In the genomic region with DNA sequence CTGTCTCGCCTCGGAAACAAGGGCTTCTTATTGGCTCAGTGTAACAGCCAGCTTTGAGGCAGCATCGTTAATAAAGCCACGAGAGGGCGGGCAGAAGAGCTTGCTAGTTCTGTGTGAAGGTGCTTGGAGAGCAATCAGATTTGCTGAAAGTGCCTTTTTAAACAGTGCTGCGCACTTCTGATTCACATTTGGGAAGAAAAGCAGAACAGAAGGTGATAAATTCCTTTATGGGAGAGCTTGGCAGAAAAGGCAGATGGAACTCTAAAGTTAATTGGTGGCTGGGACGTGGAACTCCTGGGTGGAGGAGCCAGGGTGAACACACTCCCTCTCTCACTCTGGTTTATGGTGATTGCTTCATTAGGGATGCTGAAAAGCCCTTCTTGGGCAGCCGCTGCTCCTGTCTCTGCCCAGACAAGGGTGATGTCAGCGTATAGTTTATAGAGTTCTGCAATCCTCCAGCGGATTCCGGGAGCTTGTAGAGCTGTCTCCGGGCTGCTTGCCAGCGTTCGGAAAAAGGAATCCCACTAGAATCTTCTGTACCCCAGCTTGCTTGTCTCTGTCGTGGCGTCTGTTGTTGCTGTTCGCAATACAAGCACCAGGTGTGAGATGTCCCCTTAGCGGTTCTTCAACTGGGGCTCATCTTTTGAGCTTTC, we compare ENCODE assay signal across 7 mouse cellular contexts.
A peak's percentile ranks its signal among the peaks of the same experiment; 100 is the strongest.
DNase-seq lines count a peak whose midpoint lies in the region; ATAC-seq and TF ChIP-seq lines count a peak whose summit lies in the region.

No protein-coding gene starts in this region.

- no peak overlapping the region for H3K27ac ChIP-seq in kidney, postnatal 0 days
- H3K27ac ChIP-seq in limb, embryonic 15.5 days = peak overlapping the region; percentile 51

- TF ChIP-seq CTCF in kidney, postnatal 0 days (IDR thresholded peaks at IDR 0.05; ENCODE audit: low read depth) = peak; percentile 24; the same call in 1 of the 2 replicates

- no peaks in the 10 kb centered on the region for H3K36me3 ChIP-seq in kidney, postnatal 0 days (ENCODE audit: insufficient read depth, low read length)
- no peaks in the 10 kb centered on the region for H3K36me3 ChIP-seq in limb, embryonic 15.5 days

- no peak overlapping the region for H3K4me3 ChIP-seq in kidney, postnatal 0 days (replicated peaks; ENCODE audit: low read depth, low read length)
- no peak overlapping the region for H3K4me3 ChIP-seq in limb, embryonic 15.5 days

- H3K4me1 ChIP-seq in kidney, postnatal 0 days (replicated peaks; ENCODE audit: insufficient read depth, low read length) = no peaks in the 10 kb centered on the region
- peaks cover 23% of the 10 kb centered on the region for H3K4me1 ChIP-seq in limb, embryonic 15.5 days

- no peaks in the 10 kb centered on the region; the same call in 1 of the 2 replicates for H3K27me3 ChIP-seq in kidney, postnatal 0 days (ENCODE audit: insufficient read depth, low read length)
- peaks cover 6% of the 10 kb centered on the region; the same call in 1 of the 2 replicates for H3K27me3 ChIP-seq in limb, embryonic 15.5 days

- WGBS in kidney, postnatal 0 days = 9% methylated on average over 18 of the region's 18 CpGs
- WGBS in limb, embryonic 15.5 days = 14% methylated on average over 18 of the region's 18 CpGs

- 0 out of 2 replicates have a peak, but pooled peaks have one; percentile 33 for ATAC-seq in kidney, postnatal 0 days (replicated peaks; ENCODE audit: low FRiP score, low read depth)
- peak; percentile 74 for ATAC-seq in limb, embryonic 15.5 days (ENCODE audit: insufficient number of reproducible peaks, low FRiP score, low TSS enrichment, low read depth)

- H3K9ac ChIP-seq in kidney, postnatal 0 days (ENCODE audit: low read depth, low read length) = no peak overlapping the region
- no peak overlapping the region for H3K9ac ChIP-seq in limb, embryonic 15.5 days

- H3K4me2 ChIP-seq in kidney, postnatal 0 days (ENCODE audit: low read length) = peak overlapping the region; percentile 35
- H3K4me2 ChIP-seq in limb, embryonic 15.5 days = peak overlapping the region; percentile 32

- DNase-seq in MN1 (ENCODE audit: low spot score) (peak; percentile 75), ZHBTc4 (ENCODE audit: low read depth, low spot score) (peak; percentile 12)
- DNase-seq in gastrocnemius, postnatal 25 days = peak; percentile 44
- peak; percentile 83 for DNase-seq in kidney, postnatal 0 days (ENCODE audit: low spot score)
- peak; percentile 22 to 40 for DNase-seq in right cerebral cortex, postnatal 36 days (ENCODE audit: low spot score in 2 of 2)
- DNase-seq in embryo, embryonic 9.5 days (ENCODE audit: extremely low spot score) = no peak

- H3K9me3 ChIP-seq in kidney, postnatal 0 days (replicated peaks; ENCODE audit: low read length) = no peaks in the 10 kb centered on the region
- H3K9me3 ChIP-seq in limb, embryonic 15.5 days = no peaks in the 10 kb centered on the region
